Mouse (Mus musculus) lung, embryonic 14.5 days (tissue): ENCODE results near the gene Fam198a. TPM values are rescaled to one million over a fixed set of nuclear protein-coding genes. Genes with fewer than 3 reads are reported as not detected.

ENCODE experiments used
- ATAC-seq: fragments of 200-750 bp; cut with Nextera tagmentation; 2 replicates; pipeline ENCODE4 v1.8.0; 2017; ENCODE audit warnings: mild to moderate bottlenecking, moderate TSS enrichment, moderate library complexity; ENCODE audit not compliant: insufficient read depth
- DNase-seq: peaks from one replicate; pipeline ENCODE4 v3.0.0-alpha.2; 2015
- H3K27ac ChIP-seq: fragments of 300-500 bp; sonication (generic); 2 replicates; pipeline ENCODE4 v1.5.1; 2014; ENCODE audit warnings: low read depth, mild to moderate bottlenecking, moderate library complexity
- H3K27me3 ChIP-seq: fragments of 300-500 bp; sonication (generic); 2 replicates; pipeline ENCODE4 v1.6.1; 2014; ENCODE audit warnings: low read length, control low read depth; ENCODE audit not compliant: insufficient read depth
- H3K36me3 ChIP-seq: fragments of 300-500 bp; sonication (generic); 2 replicates; pipeline ENCODE4 v1.6.1; 2014; ENCODE audit warnings: control low read depth; ENCODE audit not compliant: insufficient read depth
- H3K4me1 ChIP-seq: fragments of 300-500 bp; sonication (generic); 2 replicates; pipeline ENCODE4 v1.6.1; 2014; ENCODE audit warnings: antibody characterized with exemption, control low read depth; ENCODE audit not compliant: insufficient read depth
- H3K4me2 ChIP-seq: fragments of 300-500 bp; sonication (generic); 2 replicates; pipeline ENCODE4 v1.6.1; 2014; ENCODE audit warnings: mild to moderate bottlenecking
- H3K4me3 ChIP-seq: fragments of 300-500 bp; sonication (generic); 2 replicates; pipeline ENCODE4 v1.5.1; 2014; ENCODE audit warnings: low read depth, low read length
- H3K9ac ChIP-seq: fragments of 300-500 bp; sonication (generic); 2 replicates; pipeline ENCODE4 v1.6.1; 2014
- H3K9me3 ChIP-seq: fragments of 300-500 bp; sonication (generic); 2 replicates; pipeline ENCODE4 v1.6.1; 2016; ENCODE audit warnings: low read depth, low read length, control low read depth
- CTCF ChIP-seq: IDR thresholded peaks from 2 replicates; pipeline ENCODE4 v1.5.1; 2016; ENCODE audit warnings: antibody characterized with exemption, low read depth
- WGBS: fragments of 180-500 bp; shearing (Covaris S2); extraction: QIAGEN DNeasy Blood & Tissue Kit; methylation state at CpG from one replicate; pipeline ENCODE4 v1.1.7; 2014; 5-methylcytosine and 5-hydroxymethylcytosine counted together
- polyA plus RNA-seq: library from polyadenylated mRNA; unstranded; fragments of >200 nt; fragmentation: Nextera tagmentation; extraction: Ambion mirVana; gene quantifications from 2 replicates; pipeline ENCODE4 v1.2.1, GENCODE M21; 2014

The Fam198a gene
- polyA plus RNA-seq, 1 experiment from 2014 or later, result 2.2 TPM

- no peak overlapping the region for H3K27ac ChIP-seq
- H3K4me1 ChIP-seq, result no peaks in the 10 kb centered on the region
- H3K9me3 ChIP-seq, result no peaks in the 10 kb centered on the region
- no peaks in the 10 kb centered on the region for H3K36me3 ChIP-seq
- 38% methylated on average over 5 of the region's 5 CpGs for WGBS
- ATAC-seq (no peak), DNase-seq (no peak)
- H3K4me2 ChIP-seq, result no peak overlapping the region
- H3K9ac ChIP-seq, result no peak overlapping the region
- TF ChIP-seq CTCF, result no peak
- H3K27me3 ChIP-seq, result no peaks in the 10 kb centered on the region
- no peak overlapping the region for H3K4me3 ChIP-seq
These were observed 19.1 kb downstream of the Fam198a start for GRCm38 (mm10) chr9:121969841-121970381.

GRCm38 (mm10) chr9:121973207-121973606 is 22.4 kb downstream of the Fam198a start:
- no peaks in the 10 kb centered on the region for H3K9me3 ChIP-seq
- no peak overlapping the region for H3K4me2 ChIP-seq
- WGBS, result 53% methylated on average over 1 of the region's 1 CpGs
- no peak for ATAC-seq
- no peaks in the 10 kb centered on the region for H3K27me3 ChIP-seq
- no peaks in the 10 kb centered on the region for H3K36me3 ChIP-seq
- no peaks in the 10 kb centered on the region for H3K4me1 ChIP-seq
- no peak overlapping the region for H3K9ac ChIP-seq
- no peak overlapping the region for H3K4me3 ChIP-seq
- no peak overlapping the region for H3K27ac ChIP-seq
- no peak for TF ChIP-seq CTCF
- no peak for DNase-seq

- no peak overlapping the region for H3K27ac ChIP-seq
These were observed 23.6 kb downstream of the Fam198a start for GRCm38 (mm10) chr9:121974141-121974986.

GRCm38 (mm10) chr9:121975321-121975720 is 24.5 kb downstream of the Fam198a start:
- ATAC-seq (no peak), DNase-seq (no peak)
- no peaks in the 10 kb centered on the region for H3K36me3 ChIP-seq
- H3K27ac ChIP-seq, result no peak overlapping the region
- no peaks in the 10 kb centered on the region for H3K27me3 ChIP-seq
- H3K4me2 ChIP-seq, result no peak overlapping the region
- no peak overlapping the region for H3K9ac ChIP-seq
- no peak for TF ChIP-seq CTCF
- no peak overlapping the region for H3K4me3 ChIP-seq
- H3K9me3 ChIP-seq, result no peaks in the 10 kb centered on the region
- 75% methylated on average over 2 of the region's 2 CpGs for whole genome bisulfite sequencing
- no peaks in the 10 kb centered on the region for H3K4me1 ChIP-seq

More at GRCm38 (mm10) chr9:121974141-121974986, 23.6 kb downstream of the Fam198a start:
- H3K9ac ChIP-seq, result no peak overlapping the region
- H3K4me1 ChIP-seq, result no peaks in the 10 kb centered on the region
- H3K27me3 ChIP-seq, result no peaks in the 10 kb centered on the region
- H3K4me3 ChIP-seq, result no peak overlapping the region
- no peak for TF ChIP-seq CTCF
- no peaks in the 10 kb centered on the region for H3K9me3 ChIP-seq
- no peak for DNase-seq
- 71% methylated on average over 12 of the region's 12 CpGs for WGBS
- H3K36me3 ChIP-seq, result no peaks in the 10 kb centered on the region
- no peak for ATAC-seq
- no peak overlapping the region for H3K4me2 ChIP-seq

DNA sequence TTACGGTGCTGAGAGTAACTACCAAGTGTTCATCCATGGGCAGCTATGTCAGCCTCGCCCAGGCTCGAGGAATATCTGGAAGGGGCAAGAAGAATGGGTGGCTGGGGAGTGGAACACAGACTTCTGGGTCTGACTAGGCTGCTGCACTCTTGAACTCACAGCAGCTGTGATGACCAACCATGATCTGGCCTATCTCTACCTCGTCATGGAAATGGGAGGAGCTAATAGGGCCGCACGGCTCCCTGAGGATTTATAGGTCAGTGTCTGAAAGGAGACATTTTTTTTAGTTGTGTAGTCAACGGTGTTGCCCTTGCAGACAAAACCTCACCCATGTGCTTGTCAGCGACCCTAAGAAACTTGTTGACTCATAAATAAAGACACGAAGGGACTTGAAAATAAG is 30.3 kb downstream of the Fam198a start:
- H3K27me3 ChIP-seq, result no peaks in the 10 kb centered on the region
- TF ChIP-seq CTCF, result no peak
- H3K36me3 ChIP-seq, result no peaks in the 10 kb centered on the region; the same call in 1 of the 2 replicates
- no peak overlapping the region for H3K9ac ChIP-seq
- no peak overlapping the region for H3K27ac ChIP-seq
- WGBS, result 74% methylated on average over 9 of the region's 9 CpGs
- no peaks in the 10 kb centered on the region for H3K9me3 ChIP-seq
- H3K4me1 ChIP-seq, result no peaks in the 10 kb centered on the region
- no peak for ATAC-seq
- no peak for DNase-seq
- no peak overlapping the region for H3K4me3 ChIP-seq
- H3K4me2 ChIP-seq, result no peak overlapping the region

DNA sequence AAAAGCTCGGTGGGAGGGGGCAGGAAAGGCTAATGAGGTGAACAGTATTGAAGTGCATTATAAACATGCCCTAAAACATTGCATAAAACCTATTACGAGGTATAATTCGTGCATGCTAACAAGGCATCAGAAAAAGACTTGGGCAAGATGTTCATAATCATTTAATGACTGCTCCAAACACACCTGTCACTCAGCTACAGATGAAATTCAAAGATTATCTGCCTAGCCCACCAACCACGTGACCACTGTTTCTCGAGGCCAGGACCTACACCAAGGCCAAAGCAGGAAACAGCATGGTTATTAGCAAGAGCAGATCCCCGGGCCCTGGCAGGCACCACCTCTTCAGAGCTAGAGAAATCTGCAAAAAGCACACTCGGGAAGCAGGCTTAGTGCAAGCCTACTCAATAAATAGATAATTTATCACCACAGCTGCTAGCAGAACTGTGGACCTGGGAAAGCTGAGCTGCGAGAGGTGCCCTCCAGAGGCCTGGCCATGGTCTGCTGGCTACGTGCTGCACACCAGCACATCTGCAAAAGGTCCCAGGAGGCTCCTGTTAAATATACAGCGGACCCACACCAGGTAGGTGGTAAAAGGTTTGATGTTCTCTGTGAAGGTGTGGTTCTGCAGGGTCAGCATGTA is 30.8 kb downstream of the Fam198a start:
- WGBS, result 71% methylated on average over 10 of the region's 10 CpGs

GRCm38 (mm10) chr9:121982214-121982613 is 31.4 kb downstream of the Fam198a start:
- H3K4me3 ChIP-seq, result no peak overlapping the region
- H3K9ac ChIP-seq, result no peak overlapping the region
- ATAC-seq (no peak), DNase-seq (no peak)
- no peak overlapping the region for H3K27ac ChIP-seq
- no peaks in the 10 kb centered on the region for H3K27me3 ChIP-seq
- H3K9me3 ChIP-seq, result no peaks in the 10 kb centered on the region
- WGBS, result 94% methylated on average over 22 of the region's 22 CpGs
- no peaks in the 10 kb centered on the region; the same call in 1 of the 2 replicates for H3K36me3 ChIP-seq
- TF ChIP-seq CTCF, result no peak
- no peaks in the 10 kb centered on the region for H3K4me1 ChIP-seq
- H3K4me2 ChIP-seq, result no peak overlapping the region

More for the DNA sequence above, 30.8 kb downstream of the Fam198a start:
- ATAC-seq (no peak), DNase-seq (no peak)
- H3K36me3 ChIP-seq, result no peaks in the 10 kb centered on the region; the same call in 1 of the 2 replicates
- H3K9me3 ChIP-seq, result no peaks in the 10 kb centered on the region
- H3K9ac ChIP-seq, result no peak overlapping the region
- no peaks in the 10 kb centered on the region for H3K27me3 ChIP-seq
- H3K4me1 ChIP-seq, result no peaks in the 10 kb centered on the region
- no peak overlapping the region for H3K4me3 ChIP-seq
- H3K4me2 ChIP-seq, result no peak overlapping the region
- TF ChIP-seq CTCF, result no peak
- no peak overlapping the region for H3K27ac ChIP-seq
